Mouse (Mus musculus) layer of hippocampus, postnatal 36 days (tissue): Measurements from ENCODE around the gene Scube1. TPM values are rescaled to one million over a fixed set of nuclear protein-coding genes. Genes with fewer than 3 reads are reported as not detected.

Source experiments
- DNase-seq, 2 experiments: peaks; one replicate each; pipeline ENCODE4 v3.0.0; 2022
- total RNA-seq, 2 experiments: library from RNA; stranded (reverse); gene quantifications; 2 replicates each; pipeline ENCODE4 v1.2.3; 2021

Gene Scube1
- total RNA-seq, 2 experiments from 2014 or later, result 19.3 to 21.8 TPM

DNA sequence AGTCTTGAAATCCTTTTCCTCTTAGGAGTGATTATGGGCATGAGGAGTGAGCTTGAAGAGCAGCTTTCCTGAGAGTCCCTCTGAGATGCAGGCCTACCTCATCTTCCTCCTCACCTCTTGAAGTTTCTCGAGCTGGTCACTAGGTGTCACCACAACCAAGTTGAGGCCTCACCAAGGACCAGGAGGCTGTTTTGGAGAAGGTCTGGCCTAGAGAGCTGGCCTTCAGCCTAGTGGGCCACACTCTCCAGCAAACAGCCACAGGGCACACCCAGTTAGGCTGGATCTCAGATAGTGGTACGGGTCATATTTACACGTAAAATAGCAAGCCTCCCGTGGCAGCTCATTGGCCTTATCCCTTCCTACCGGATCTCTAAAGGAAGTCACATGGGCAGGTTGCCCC lies 60.1 kb downstream of the Scube1 start:
- peak; percentile 28 to 34 for DNase-seq

DNA sequence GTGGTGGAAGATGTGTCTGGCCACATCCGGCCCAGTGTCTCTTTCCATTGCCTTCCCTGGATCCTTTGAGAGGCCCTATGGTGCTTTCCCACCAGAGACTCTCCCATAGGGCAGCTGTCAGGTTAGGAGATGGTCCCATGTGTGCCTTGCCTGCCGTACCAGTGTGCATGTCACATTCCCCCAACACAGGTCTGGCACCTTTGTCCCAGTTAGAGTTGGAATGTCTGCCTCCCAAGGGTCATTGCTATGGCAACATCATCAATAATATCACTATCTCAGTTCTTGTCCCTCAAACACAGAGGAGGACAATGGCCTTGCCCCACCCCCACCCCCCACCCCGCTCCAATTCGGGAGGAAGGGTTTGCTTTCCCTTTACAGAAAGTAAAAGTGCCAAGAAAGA lies 61.8 kb downstream of the Scube1 start:
- no peak for DNase-seq

- DNase-seq, result no peak
Measured at GRCm38 (mm10) chr15:83662106-83662505, 62.7 kb downstream of the Scube1 start.

- DNase-seq, result no peak
Measured at GRCm38 (mm10) chr15:83642518-83642917, 82.3 kb downstream of the Scube1 start.

GRCm38 (mm10) chr15:83640208-83640607 lies 84.6 kb downstream of the Scube1 start:
- DNase-seq, result no peak

- DNase-seq, result no peak
Measured at GRCm38 (mm10) chr15:83639160-83639559, 85.7 kb downstream of the Scube1 start.

GRCm38 (mm10) chr15:83638196-83638899 lies 86.5 kb downstream of the Scube1 start:
- no peak for DNase-seq

DNA sequence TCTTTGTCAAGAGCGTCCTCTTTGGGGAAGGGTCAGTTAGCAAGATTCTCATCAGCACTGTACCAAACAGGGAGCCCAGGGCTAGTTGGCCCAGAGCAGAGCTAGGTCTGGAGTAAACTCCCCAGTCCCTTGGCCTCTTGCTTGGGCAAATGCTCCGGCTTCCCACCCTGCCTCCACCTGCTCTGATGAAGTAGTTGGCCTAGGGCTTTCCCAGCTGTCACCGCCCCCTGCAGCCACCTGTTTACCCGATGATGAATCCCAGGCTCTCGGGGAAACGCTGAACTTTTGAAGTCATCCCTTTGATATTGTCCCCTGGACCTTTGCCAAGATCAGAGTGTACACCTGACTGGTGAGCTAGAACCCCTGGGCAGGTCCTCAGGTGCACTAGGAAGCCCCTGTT lies 88.1 kb downstream of the Scube1 start:
- DNase-seq, result no peak

GRCm38 (mm10) chr15:83635251-83635650 lies 89.6 kb downstream of the Scube1 start:
- no peak for DNase-seq

DNA sequence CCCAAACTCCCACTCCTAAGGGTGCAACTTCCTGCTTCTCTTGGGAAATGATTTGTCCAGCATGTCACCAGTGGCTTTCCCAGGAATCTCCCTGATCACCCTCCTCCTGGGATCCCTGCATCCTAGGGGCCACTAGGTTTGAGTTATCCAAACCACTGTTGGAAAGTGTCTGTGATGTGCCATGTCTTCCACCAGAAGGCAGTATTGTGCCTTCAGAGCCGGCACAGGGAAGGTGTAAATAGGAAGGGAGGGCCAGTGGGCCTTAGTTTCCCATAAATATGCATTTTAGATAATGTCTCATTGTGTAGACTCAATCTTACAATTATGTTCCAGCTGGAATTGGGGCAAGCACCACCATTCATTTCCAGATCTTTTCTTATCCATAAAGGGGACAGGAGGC lies 90.7 kb downstream of the Scube1 start:
- no peak for DNase-seq

DNA sequence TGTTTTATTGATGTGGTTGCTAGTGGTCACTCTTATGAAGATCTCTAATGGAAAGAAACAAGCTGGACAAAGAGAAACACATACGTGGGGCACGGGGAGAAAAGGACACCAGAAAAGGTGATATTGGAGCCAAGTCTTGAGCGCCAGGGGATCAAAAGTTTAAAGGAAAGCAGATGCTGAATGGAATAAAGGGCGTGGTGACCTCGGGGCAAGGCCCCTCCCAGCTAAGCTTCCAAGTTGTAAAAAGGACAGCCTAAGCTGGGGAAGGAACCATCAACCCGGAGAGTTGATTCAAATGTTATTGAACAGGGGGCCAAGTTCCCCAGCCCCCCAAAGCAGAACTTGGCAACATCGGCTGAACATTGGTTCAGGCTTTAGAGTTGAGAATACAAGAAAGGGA lies 93.8 kb downstream of the Scube1 start:
- no peak for DNase-seq

- no peak for DNase-seq
Measured at GRCm38 (mm10) chr15:83629716-83630115, 95.1 kb downstream of the Scube1 start.

DNA sequence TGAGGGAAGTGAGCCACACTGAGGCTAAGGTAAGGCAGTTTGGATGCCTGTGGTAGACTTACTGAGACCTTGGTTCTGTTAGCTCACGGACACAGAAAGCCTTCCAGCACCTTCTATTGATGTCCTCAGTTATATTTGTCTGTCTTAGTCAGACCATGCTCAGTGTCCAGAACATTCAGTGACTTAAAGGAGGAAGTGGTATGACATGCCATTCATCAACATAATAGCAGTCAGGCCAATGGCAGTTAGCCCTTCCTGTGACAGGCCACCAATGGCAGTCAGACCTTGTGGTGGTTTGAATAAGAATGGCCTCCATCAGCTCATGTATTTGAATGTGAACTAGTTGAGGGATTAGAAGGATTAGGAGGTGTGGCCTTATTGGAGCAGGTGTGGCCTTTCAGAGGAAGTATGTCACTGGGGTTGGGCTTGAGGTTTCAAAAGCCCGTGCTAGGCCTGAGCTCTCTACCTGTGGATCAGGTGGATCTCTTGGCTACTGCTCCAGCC lies 98.6 kb downstream of the Scube1 start:
- DNase-seq, result no peak

DNA sequence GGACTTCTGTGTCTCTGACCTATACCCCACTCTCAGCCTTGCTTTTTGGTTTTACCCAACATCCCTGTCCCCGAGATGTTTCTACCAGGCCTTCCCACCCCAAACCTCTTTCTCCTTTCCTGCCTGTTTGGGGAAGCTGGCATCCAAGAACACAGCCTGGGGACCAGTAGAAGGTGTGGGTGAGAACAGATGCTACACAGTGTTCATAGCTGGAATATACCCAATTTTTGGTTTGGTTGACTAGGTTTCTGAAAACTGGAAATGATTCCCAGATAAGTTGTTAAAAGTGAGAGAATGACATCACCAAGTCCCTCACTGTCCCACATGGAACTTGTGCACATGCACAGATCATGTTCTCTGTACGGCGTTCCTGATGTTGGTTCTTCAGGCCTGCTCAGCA lies 109.6 kb downstream of the Scube1 start:
- peak; percentile 37 to 48 for DNase-seq

DNA sequence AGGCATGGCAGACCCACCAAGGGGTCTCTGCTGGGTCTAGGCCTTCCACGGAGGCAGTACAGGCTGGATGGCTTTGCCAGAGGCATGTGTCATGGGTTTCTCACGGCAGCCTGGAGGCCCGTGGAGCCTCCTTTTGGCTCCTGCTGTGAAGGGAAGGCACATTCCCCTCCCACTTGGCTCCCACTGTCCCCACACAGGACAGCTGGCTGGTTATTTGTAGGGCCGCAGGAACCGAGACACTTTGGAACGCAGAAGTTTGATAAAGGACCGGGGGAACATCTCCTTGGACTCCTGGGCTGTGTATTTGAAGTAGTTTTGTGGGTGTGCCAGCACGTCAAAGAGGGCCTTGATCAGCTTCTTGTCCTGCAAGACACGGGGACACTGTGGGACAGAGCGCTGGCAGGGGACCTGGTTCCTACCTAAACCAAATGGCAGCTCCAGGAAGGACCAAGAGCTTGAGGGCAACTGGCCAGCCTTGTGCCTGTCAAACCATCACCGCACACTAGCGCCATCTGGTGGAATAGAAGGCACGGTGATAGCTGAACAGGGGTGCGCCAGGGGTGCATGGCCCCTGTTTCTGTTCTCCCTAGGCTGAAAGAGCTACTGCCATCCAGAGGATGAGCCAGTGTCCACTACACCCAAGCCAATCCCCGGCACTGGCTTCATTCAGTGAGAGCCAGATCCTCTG lies 117.6 kb downstream of the Scube1 start:
- peak; percentile 37 to 38 for DNase-seq

GRCm38 (mm10) chr15:83606700-83607099 lies 118.1 kb downstream of the Scube1 start:
- no peak for DNase-seq

GRCm38 (mm10) chr15:83606216-83606615 lies 118.6 kb downstream of the Scube1 start:
- DNase-seq, result no peak

GRCm38 (mm10) chr15:83603426-83603825 lies 121.4 kb downstream of the Scube1 start:
- no peak for DNase-seq

- no peak for DNase-seq
Measured at GRCm38 (mm10) chr15:83603046-83603396, 121.8 kb downstream of the Scube1 start.

GRCm38 (mm10) chr15:83602372-83603045 lies 122.3 kb downstream of the Scube1 start:
- no peak for DNase-seq

DNA sequence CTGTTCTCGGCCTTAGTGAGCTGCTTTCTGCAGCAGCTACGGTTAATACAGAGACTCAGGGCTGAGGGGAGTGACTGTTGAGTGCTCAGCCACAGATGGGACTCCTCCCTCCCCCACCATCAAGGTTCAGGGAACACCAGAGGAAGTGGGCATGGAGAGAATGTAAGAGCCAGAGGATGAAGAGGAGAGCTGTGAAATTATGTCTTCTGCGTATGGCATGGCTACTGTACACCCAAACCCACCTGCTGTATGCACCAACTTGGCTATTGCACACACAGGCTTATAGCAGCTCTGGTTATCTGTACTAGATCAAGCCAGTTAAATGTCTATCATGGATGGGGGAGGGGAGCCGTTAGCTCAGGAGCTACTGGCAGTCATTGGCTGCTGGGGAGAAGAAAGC lies 123.6 kb downstream of the Scube1 start:
- DNase-seq, result no peak

DNA sequence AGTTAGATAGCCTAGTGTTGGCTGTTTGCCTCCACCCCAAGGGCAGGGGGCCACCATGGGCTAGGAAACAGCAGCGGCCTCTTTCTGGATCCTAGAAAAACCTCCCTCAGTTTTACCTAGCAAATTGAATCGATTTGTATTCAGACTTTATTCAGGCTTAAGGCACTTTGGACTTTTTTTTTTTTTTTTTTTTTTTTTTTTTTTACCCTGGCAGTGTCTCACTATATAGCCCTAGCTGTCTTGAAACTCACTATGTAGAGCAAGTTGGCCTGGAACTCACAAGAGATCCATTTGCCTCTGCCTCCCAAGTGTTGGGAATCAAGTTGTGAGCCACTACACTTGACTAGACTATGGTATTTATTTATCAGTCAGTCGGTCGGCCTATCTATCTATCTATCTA lies 128.0 kb downstream of the Scube1 start:
- no peak for DNase-seq

GRCm38 (mm10) chr15:83595364-83595711 lies 129.5 kb downstream of the Scube1 start:
- DNase-seq, result no peak
